Mouse (Mus musculus): ENCODE data around the gene Maml3.

- TF ChIP-seq POLR2AphosphoS2 (IDR thresholded peaks at IDR 0.05; ENCODE audit: insufficient read length, low read depth) (no peak), SRF (IDR thresholded peaks at IDR 0.05; ENCODE audit: control insufficient read depth, insufficient read length, low read depth) (no peak), MYOG (IDR thresholded peaks at IDR 0.05; ENCODE audit: control insufficient read depth in 1 of 3, insufficient read depth in 1 of 3, insufficient read length in 2 of 3, low read depth in 2 of 3) (no peak), MAX (IDR thresholded peaks at IDR 0.05; ENCODE audit: low read depth) (no peak)
These were observed 16.0 kb upstream of the Maml3 start for GRCm38 (mm10) chr3:52120858-52121257.

Measured in myocyte (in vitro differentiated cells).